Mouse (Mus musculus): ENCODE measurements at regions not wholly inside any gene's neighbourhood (a gene's known extent, or its start where the extent isn't known, plus 50 kb on each side); places are given as distances from the start of the nearest gene placed in this dataset.

DNA sequence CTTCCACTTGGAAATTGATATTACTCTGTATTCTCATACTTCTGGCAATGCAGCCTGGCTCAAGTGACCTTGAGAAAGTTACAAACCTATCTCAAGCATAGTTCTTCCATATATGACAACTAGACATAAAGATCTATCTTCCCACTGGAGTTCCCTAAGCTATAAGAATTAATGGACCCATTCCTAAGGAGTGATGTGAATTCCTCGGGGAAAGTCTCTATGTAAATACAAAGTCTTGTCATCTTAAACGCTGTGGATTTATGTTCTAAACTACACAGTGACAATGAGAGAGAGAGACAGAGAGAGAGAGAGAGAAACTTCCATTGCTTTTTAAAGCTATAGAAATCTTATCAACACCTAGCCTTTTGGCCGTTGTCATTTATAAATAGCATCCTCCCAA, 394.8 kb downstream of the Phex start:
- ATAC-seq (ENCODE audit: low FRiP score, low TSS enrichment), result peak; percentile 76
- H3K4me2 ChIP-seq (replicated peaks; ENCODE audit: low read depth, low read length), result no peak overlapping the region
- no peaks in the 10 kb centered on the region for H3K9me3 ChIP-seq (ENCODE audit: control insufficient read depth, low read length)
- H3K9ac ChIP-seq (ENCODE audit: low read depth, low read length), result no peak overlapping the region
- no peak overlapping the region for H3K27ac ChIP-seq (ENCODE audit: low read depth, low read length)
- WGBS, result 58% methylated on average over 3 of the region's 3 CpGs
- no peaks in the 10 kb centered on the region for H3K36me3 ChIP-seq (ENCODE audit: control insufficient read depth, insufficient read depth, low read length)
- no peaks in the 10 kb centered on the region for H3K4me1 ChIP-seq (ENCODE audit: control insufficient read depth, insufficient read depth, low read length)
- H3K4me3 ChIP-seq (ENCODE audit: low read length), result no peak overlapping the region
- H3K27me3 ChIP-seq (ENCODE audit: control insufficient read depth, insufficient read depth, low read length), result no peaks in the 10 kb centered on the region

DNA sequence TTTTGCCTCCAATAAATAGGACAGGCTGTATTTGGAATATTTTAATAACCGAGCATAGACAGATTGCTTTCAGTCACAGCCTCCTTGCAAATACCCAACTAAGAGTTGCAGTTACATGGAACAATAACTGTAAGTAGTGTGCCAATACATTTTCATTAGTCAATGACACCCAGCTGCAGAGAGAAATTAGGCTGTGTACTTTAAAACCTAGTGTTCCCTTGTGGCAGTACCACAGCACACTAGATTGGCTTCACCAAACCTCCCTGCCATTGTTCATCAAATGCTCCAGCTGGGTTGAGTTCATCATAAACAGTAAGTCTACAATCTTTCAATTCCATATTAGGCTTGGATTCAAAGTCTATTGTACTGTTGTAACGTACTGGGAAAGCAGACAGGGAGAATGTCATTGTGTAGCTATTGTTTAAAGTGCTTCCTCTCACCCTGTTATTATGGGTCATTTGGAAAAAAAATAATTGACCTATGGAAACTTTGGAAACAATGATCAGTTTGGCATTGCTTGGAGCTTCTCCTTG, 425.1 kb downstream of the Phex start:
- 79% methylated on average over 2 of the region's 2 CpGs for WGBS
- no peak overlapping the region for H3K4me2 ChIP-seq (replicated peaks; ENCODE audit: low read depth, low read length)
- H3K9ac ChIP-seq (ENCODE audit: low read depth, low read length), result no peak overlapping the region
- H3K4me3 ChIP-seq (ENCODE audit: low read length), result no peak overlapping the region
- no peaks in the 10 kb centered on the region for H3K9me3 ChIP-seq (ENCODE audit: control insufficient read depth, low read length)
- H3K27ac ChIP-seq (ENCODE audit: low read depth, low read length), result no peak overlapping the region
- no peak for ATAC-seq (ENCODE audit: low FRiP score, low TSS enrichment)
- no peaks in the 10 kb centered on the region for H3K27me3 ChIP-seq (ENCODE audit: control insufficient read depth, insufficient read depth, low read length)
- H3K36me3 ChIP-seq (ENCODE audit: control insufficient read depth, insufficient read depth, low read length), result no peaks in the 10 kb centered on the region
- no peaks in the 10 kb centered on the region for H3K4me1 ChIP-seq (ENCODE audit: control insufficient read depth, insufficient read depth, low read length)

- H3K27ac ChIP-seq (ENCODE audit: low read depth, low read length), result no peak overlapping the region
- 89% methylated on average over 1 of the region's 1 CpGs for WGBS
- H3K4me2 ChIP-seq (replicated peaks; ENCODE audit: low read depth, low read length), result no peak overlapping the region
Measured at GRCm38 (mm10) chrX:156947093-156947492, 468.0 kb downstream of the Phex start.

GRCm38 (mm10) chrX:156944223-156944622, 470.9 kb downstream of the Phex start:
- H3K4me3 ChIP-seq (ENCODE audit: low read length), result no peak overlapping the region
- WGBS, result 61% methylated on average over 1 of the region's 1 CpGs
- no peak for ATAC-seq (ENCODE audit: low FRiP score, low TSS enrichment)
- H3K4me2 ChIP-seq (replicated peaks; ENCODE audit: low read depth, low read length), result no peak overlapping the region
- no peaks in the 10 kb centered on the region for H3K9me3 ChIP-seq (ENCODE audit: control insufficient read depth, low read length)
- no peak overlapping the region for H3K27ac ChIP-seq (ENCODE audit: low read depth, low read length)
- no peaks in the 10 kb centered on the region for H3K36me3 ChIP-seq (ENCODE audit: control insufficient read depth, insufficient read depth, low read length)
- no peaks in the 10 kb centered on the region for H3K27me3 ChIP-seq (ENCODE audit: control insufficient read depth, insufficient read depth, low read length)
- H3K4me1 ChIP-seq (ENCODE audit: control insufficient read depth, insufficient read depth, low read length), result no peaks in the 10 kb centered on the region
- no peak overlapping the region for H3K9ac ChIP-seq (ENCODE audit: low read depth, low read length)

More at GRCm38 (mm10) chrX:156947093-156947492, 468.0 kb downstream of the Phex start:
- Histone ChIP-seq H3K4me1 (ENCODE audit: control insufficient read depth, insufficient read depth, low read length) (no peaks in the 10 kb centered on the region), H3K9me3 (ENCODE audit: control insufficient read depth, low read length) (no peaks in the 10 kb centered on the region), H3K4me3 (ENCODE audit: low read length) (no peak overlapping the region), H3K27me3 (ENCODE audit: control insufficient read depth, insufficient read depth, low read length) (no peaks in the 10 kb centered on the region), H3K36me3 (ENCODE audit: control insufficient read depth, insufficient read depth, low read length) (no peaks in the 10 kb centered on the region), H3K9ac (ENCODE audit: low read depth, low read length) (no peak overlapping the region)
- ATAC-seq (ENCODE audit: low FRiP score, low TSS enrichment), result no peak

- Histone ChIP-seq H3K4me2 (replicated peaks; ENCODE audit: low read depth, low read length) (no peak overlapping the region), H3K36me3 (ENCODE audit: control insufficient read depth, insufficient read depth, low read length) (no peaks in the 10 kb centered on the region), H3K9me3 (ENCODE audit: control insufficient read depth, low read length) (no peaks in the 10 kb centered on the region), H3K27ac (ENCODE audit: low read depth, low read length) (no peak overlapping the region), H3K4me3 (ENCODE audit: low read length) (no peak overlapping the region), H3K9ac (ENCODE audit: low read depth, low read length) (no peak overlapping the region), H3K27me3 (ENCODE audit: control insufficient read depth, insufficient read depth, low read length) (no peaks in the 10 kb centered on the region), H3K4me1 (ENCODE audit: control insufficient read depth, insufficient read depth, low read length) (no peaks in the 10 kb centered on the region)
- ATAC-seq (ENCODE audit: low FRiP score, low TSS enrichment), result no peak
- WGBS, result 67% methylated on average over 1 of the region's 1 CpGs
Measured at GRCm38 (mm10) chrX:156913363-156913762, 501.7 kb downstream of the Phex start.

All from kidney, embryonic 14.5 days (tissue).